Mouse (Mus musculus): ENCODE measurements around the gene Alyref2.

Alyref2 gene

GRCm38 (mm10) chr1:171503250-171503591 lies at the start of gene Alyref2:
Alyref2 (plus strand) TSS chr1:171503478.
- CTCF ChIA-PET = interaction anchor here (0.8 kb wide), 1 partner anchor 10 kb away, joined by 3 read pairs; no protein-coding TSS in a partner anchor

GRCm38 (mm10) chr1:171454926-171455325 lies 48.4 kb upstream of the Alyref2 start:
- CTCF ChIA-PET = no interaction called here

GRCm38 (mm10) chr1:171457568-171457967 lies 45.7 kb upstream of the Alyref2 start:
- CTCF ChIA-PET = no interaction called here

GRCm38 (mm10) chr1:171459791-171460190 lies 43.5 kb upstream of the Alyref2 start:
- CTCF ChIA-PET = interaction anchor here (0.5 kb wide), 1 partner anchor 23 kb away, joined by 4 read pairs; no protein-coding TSS in a partner anchor

GRCm38 (mm10) chr1:171460551-171461503 lies 42.5 kb upstream of the Alyref2 start:
- CTCF ChIA-PET = interaction anchor here (0.6 kb wide), 1 partner anchor 972 kb away, joined by 3 read pairs; no protein-coding TSS in a partner anchor

GRCm38 (mm10) chr1:171463133-171463532 lies 40.1 kb upstream of the Alyref2 start:
- CTCF ChIA-PET = no interaction called here

- CTCF ChIA-PET = interaction anchor here (1.6 kb wide), 1 partner anchor 17 kb away, joined by 5 read pairs; no protein-coding TSS in a partner anchor
These were observed 37.4 kb upstream of the Alyref2 start for GRCm38 (mm10) chr1:171465749-171466412.

GRCm38 (mm10) chr1:171466565-171466964 lies 36.7 kb upstream of the Alyref2 start:
- CTCF ChIA-PET = interaction anchor here (0.6 to 1.6 kb wide), 2 partner anchors 18 to 179 kb away, joined by 5 to 7 read pairs; no protein-coding TSS in a partner anchor

GRCm38 (mm10) chr1:171469678-171470077 lies 33.6 kb upstream of the Alyref2 start:
- CTCF ChIA-PET = interaction anchor here (0.6 to 1.4 kb wide), 2 partner anchors 59 to 95 kb away, joined by 5 read pairs; no protein-coding TSS in a partner anchor

- CTCF ChIA-PET = interaction anchor here (0.5 to 1.4 kb wide), 3 partner anchors 60 to 94 kb away, joined by 3 to 5 read pairs (median 5); no protein-coding TSS in a partner anchor
These were observed 32.9 kb upstream of the Alyref2 start for GRCm38 (mm10) chr1:171470371-171470871.

GRCm38 (mm10) chr1:171470896-171471295 lies 32.4 kb upstream of the Alyref2 start:
- CTCF ChIA-PET = interaction anchor here (0.5 to 1.4 kb wide), 2 partner anchors 90 to 94 kb away, joined by 3 to 5 read pairs; no protein-coding TSS in a partner anchor

GRCm38 (mm10) chr1:171471452-171471851 lies 31.8 kb upstream of the Alyref2 start:
- CTCF ChIA-PET = no interaction called here

- CTCF ChIA-PET = interaction anchor here (0.6 kb wide), 1 partner anchor 210 kb away, joined by 4 read pairs; no protein-coding TSS in a partner anchor
These were observed 31.3 kb upstream of the Alyref2 start for GRCm38 (mm10) chr1:171471941-171472340.

- CTCF ChIA-PET = no interaction called here
These were observed 29.8 kb upstream of the Alyref2 start for GRCm38 (mm10) chr1:171473506-171473905.

GRCm38 (mm10) chr1:171473920-171474640 lies 29.2 kb upstream of the Alyref2 start:
- CTCF ChIA-PET = no interaction called here

GRCm38 (mm10) chr1:171477123-171477522 lies 26.2 kb upstream of the Alyref2 start:
- CTCF ChIA-PET = interaction anchor here (0.7 to 0.8 kb wide), 2 partner anchors 61 to 90 kb away, joined by 4 to 5 read pairs; no protein-coding TSS in a partner anchor

GRCm38 (mm10) chr1:171477758-171478545 lies 25.3 kb upstream of the Alyref2 start:
- CTCF ChIA-PET = interaction anchor here (0.7 to 0.8 kb wide), 3 partner anchors 60 to 541 kb away, joined by 4 to 5 read pairs (median 4); no protein-coding TSS in a partner anchor

- CTCF ChIA-PET = interaction anchor here (0.5 to 0.6 kb wide), 3 partner anchors 27 to 339 kb away, joined by 4 to 9 read pairs (median 6); no protein-coding TSS in a partner anchor
These were observed 24.3 kb upstream of the Alyref2 start for GRCm38 (mm10) chr1:171478968-171479367.

- CTCF ChIA-PET = interaction anchor here (0.5 kb wide), 1 partner anchor 53 kb away, joined by 6 read pairs; no protein-coding TSS in a partner anchor
These were observed 9.0 kb upstream of the Alyref2 start for GRCm38 (mm10) chr1:171494241-171494640.

- CTCF ChIA-PET = interaction anchor here (0.7 kb wide), 1 partner anchor 504 kb away, joined by 4 read pairs; no protein-coding TSS in a partner anchor
These were observed 7.9 kb upstream of the Alyref2 start for GRCm38 (mm10) chr1:171495371-171495770.
